In the genomic region with DNA sequence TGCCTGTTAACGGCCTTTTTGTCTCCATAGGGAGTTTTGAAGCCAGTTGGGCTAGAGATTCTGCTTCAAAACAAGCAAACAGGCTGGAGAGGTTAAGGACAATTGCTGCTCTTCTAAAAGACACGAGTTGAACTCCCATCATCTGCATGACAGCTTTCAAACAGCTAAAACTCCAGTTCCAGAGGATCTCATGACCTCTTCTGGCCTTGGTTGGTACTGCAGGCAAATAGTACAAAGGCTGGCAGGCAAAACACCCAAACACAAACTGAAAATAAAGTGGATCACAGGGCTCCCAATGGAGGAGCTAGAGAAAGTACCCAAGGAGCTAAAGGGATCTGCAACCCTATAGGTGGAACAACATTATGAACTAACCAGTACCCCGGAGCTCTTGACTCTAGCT, we compare ENCODE assay signal across 9 mouse cellular contexts. TPM values are rescaled to one million over a fixed set of nuclear protein-coding genes. Genes with fewer than 3 reads are reported as not detected.
DNase-seq lines count a peak whose midpoint lies in the region; ATAC-seq and TF ChIP-seq lines count a peak whose summit lies in the region.
"Had no signal": no experiment of that assay in that cellular context is flagged by ENCODE, and none has a peak within 500 bp of the region (broad histone marks: within the 10 kb centered on the region; RNA-seq: fewer than 3 reads in every experiment).

No protein-coding gene starts in this region.

- peak; percentile 38 for TF ChIP-seq CTCF in E14TG2a.4 (conservative IDR thresholded peaks at IDR 0.05; ENCODE audit: low read length)
- TF ChIP-seq CTCF in stomach, postnatal 0 days (IDR thresholded peaks at IDR 0.05; ENCODE audit: low read depth) = peak; percentile 80

- 15% methylated on average over 3 of the region's 3 CpGs for WGBS in hindbrain, embryonic 10.5 days
- WGBS in hindbrain, embryonic 13.5 days = 14% methylated on average over 3 of the region's 3 CpGs
- WGBS in stomach, postnatal 0 days = 17% methylated on average over 2 of the region's 3 CpGs

- no peak overlapping the region for H3K9ac ChIP-seq in hindbrain, embryonic 13.5 days
- no peak overlapping the region for H3K9ac ChIP-seq in stomach, postnatal 0 days (ENCODE audit: low read length)

- DNase-seq in hindbrain, embryonic 10.5 days (ENCODE audit: low spot score) = peak; percentile 67
- DNase-seq in cerebellum, adult 11-12 months = peak; percentile 5
- peak; percentile 44 to 70 for DNase-seq in frontal cortex, postnatal 36 days (ENCODE audit: low spot score in 2 of 2)
- peak; percentile 11 for DNase-seq in layer of hippocampus, adult 9-11 months
- DNase-seq in stomach, postnatal 0 days (ENCODE audit: low spot score) = peak; percentile 56

- H3K36me3 ChIP-seq in hindbrain, embryonic 10.5 days = no peaks in the 10 kb centered on the region
- H3K36me3 ChIP-seq in hindbrain, embryonic 13.5 days = no peaks in the 10 kb centered on the region
- no peaks in the 10 kb centered on the region for H3K36me3 ChIP-seq in E14TG2a.4 (ENCODE audit: insufficient read depth, low read length)
- H3K36me3 ChIP-seq in stomach, postnatal 0 days (ENCODE audit: control insufficient read depth, insufficient read depth, low read length) = no peaks in the 10 kb centered on the region

- 0 out of 2 replicates have a peak, but pooled peaks cover 8% of the 10 kb centered on the region for H3K27me3 ChIP-seq in hindbrain, embryonic 10.5 days (ENCODE audit: insufficient read depth, poor library complexity, severe bottlenecking)
- no peaks in the 10 kb centered on the region for H3K27me3 ChIP-seq in hindbrain, embryonic 13.5 days
- H3K27me3 ChIP-seq in E14TG2a.4 (ENCODE audit: insufficient read depth, low read length) = no peaks in the 10 kb centered on the region
- no peaks in the 10 kb centered on the region for H3K27me3 ChIP-seq in stomach, postnatal 0 days (ENCODE audit: control insufficient read depth, insufficient read depth, low read length)
- H3K27me3 ChIP-seq: megakaryocyte, embryonic 14.5 days had no signal

- no peak overlapping the region for H3K4me3 ChIP-seq in hindbrain, embryonic 10.5 days
- no peak overlapping the region for H3K4me3 ChIP-seq in hindbrain, embryonic 13.5 days
- no peak overlapping the region for H3K4me3 ChIP-seq in E14TG2a.4 (replicated peaks; ENCODE audit: low read length)
- no peak overlapping the region for H3K4me3 ChIP-seq in stomach, postnatal 0 days (ENCODE audit: low read depth, low read length)
- H3K4me3 ChIP-seq: megakaryocyte, embryonic 14.5 days had no signal

- H3K9me3 ChIP-seq in hindbrain, embryonic 10.5 days = no peaks in the 10 kb centered on the region
- H3K9me3 ChIP-seq in hindbrain, embryonic 13.5 days = no peaks in the 10 kb centered on the region
- H3K9me3 ChIP-seq in E14TG2a.4 (ENCODE audit: low read length) = no peaks in the 10 kb centered on the region
- no peaks in the 10 kb centered on the region for H3K9me3 ChIP-seq in stomach, postnatal 0 days (ENCODE audit: control insufficient read depth, low read length)
- H3K9me3 ChIP-seq: megakaryocyte, embryonic 14.5 days had no signal

- H3K4me2 ChIP-seq in hindbrain, embryonic 13.5 days = no peak overlapping the region
- no peak overlapping the region for H3K4me2 ChIP-seq in stomach, postnatal 0 days (replicated peaks; ENCODE audit: low read depth)

- H3K4me1 ChIP-seq in hindbrain, embryonic 10.5 days (replicated peaks) = peaks cover 6% of the 10 kb centered on the region
- peaks cover 7% of the 10 kb centered on the region; the same call in 1 of the 2 replicates for H3K4me1 ChIP-seq in hindbrain, embryonic 13.5 days (replicated peaks)
- H3K4me1 ChIP-seq in E14TG2a.4 (replicated peaks; ENCODE audit: low read depth, low read length) = peaks cover 4% of the 10 kb centered on the region; the same call in 1 of the 2 replicates
- H3K4me1 ChIP-seq in stomach, postnatal 0 days (replicated peaks; ENCODE audit: control insufficient read depth, insufficient read depth) = no peaks in the 10 kb centered on the region
- H3K4me1 ChIP-seq: megakaryocyte, embryonic 14.5 days had no signal

- no peak for ATAC-seq in hindbrain, embryonic 13.5 days (ENCODE audit: low FRiP score)
- peak; percentile 82 for ATAC-seq in megakaryocyte, adult 5-6 weeks (ENCODE audit: poor library complexity, severe bottlenecking)
- ATAC-seq in stomach, postnatal 0 days (ENCODE audit: low FRiP score, low TSS enrichment) = no peak

- no peak for TF ChIP-seq EP300 in stomach, postnatal 0 days (optimal IDR thresholded peaks at IDR 0.05)

- no peak overlapping the region for H3K27ac ChIP-seq in hindbrain, embryonic 10.5 days
- no peak overlapping the region for H3K27ac ChIP-seq in hindbrain, embryonic 13.5 days
- no peak overlapping the region for H3K27ac ChIP-seq in stomach, postnatal 0 days (replicated peaks)

RNA-seq across cellular contexts. Expression of a gene that starts 31.9 kb away (rescaled TPM):
- polyA plus RNA-seq in hindbrain, embryonic 10.5 days (2016; fragmentation: Nextera tagmentation; extraction: Ambion mirVana) = 86.0 and 97.5 TPM in 2 replicates
- 106 and 108 TPM in 2 replicates for polyA plus RNA-seq in hindbrain, embryonic 13.5 days (2015; fragmentation: Nextera tagmentation; extraction: Ambion mirVana)
- 85.1 and 86.0 TPM in 2 replicates for total RNA-seq in megakaryocyte, adult 5-6 weeks (2015)
- 111 and 116 TPM in 2 replicates for total RNA-seq in megakaryocyte, adult 5-6 weeks (2017)
- 109 TPM in 2 replicates for polyA plus RNA-seq in stomach, postnatal 0 days (2015; fragmentation: Nextera tagmentation; extraction: Ambion mirVana)

Comparison
In these comparisons a context has a peak if more than half of its experiments do, and no peak if none do; other contexts are left out.
1. DNase-seq: peak in every context shown above with its lines; median percentile 67 in hindbrain, embryonic 10.5 days; 57 in frontal cortex, postnatal 36 days; 56 in stomach, postnatal 0 days; 11 in layer of hippocampus, adult 9-11 months; 5 in cerebellum, adult 11-12 months.